Mouse (Mus musculus) embryonic facial prominence, embryonic 13.5 days (tissue): ENCODE measurements around the gene Col5a3. TPM values are rescaled to one million over a fixed set of nuclear protein-coding genes. Genes with fewer than 3 reads are reported as not detected.
A peak's percentile ranks its signal among the peaks of the same experiment; 100 is the strongest.
"Not testable (repeated sequence)": the region's sequence is repeated elsewhere in the genome, so short reads cannot be mapped to it uniquely, and the experiment has no call there.

Experiments
- ATAC-seq: fragments of 200-750 bp; cut with Nextera tagmentation; 2 replicates; pipeline ENCODE4 v1.8.0; 2017; ENCODE audit warnings: low read depth; ENCODE audit not compliant: insufficient number of reproducible peaks, insufficient read depth, low FRiP score, low TSS enrichment
- H3K27ac ChIP-seq: fragments of 300-500 bp; sonication (generic); 2 replicates; pipeline ENCODE4 v1.5.1; 2015; ENCODE audit warnings: moderate library complexity, mild to moderate bottlenecking, inconsistent platforms
- H3K27me3 ChIP-seq: fragments of 300-500 bp; sonication (generic); 2 replicates; pipeline ENCODE4 v1.6.1; 2015; ENCODE audit warnings: mild to moderate bottlenecking, inconsistent platforms
- H3K36me3 ChIP-seq: fragments of 300-500 bp; sonication (generic); 2 replicates; pipeline ENCODE4 v1.6.1; 2015; ENCODE audit warnings: mild to moderate bottlenecking, inconsistent platforms
- H3K4me1 ChIP-seq: fragments of 300-500 bp; sonication (generic); 2 replicates; pipeline ENCODE4 v1.6.1; 2015; ENCODE audit warnings: inconsistent platforms
- H3K4me2 ChIP-seq: fragments of 300-500 bp; sonication (generic); 2 replicates; pipeline ENCODE4 v1.6.1; 2015; ENCODE audit warnings: moderate library complexity, mild to moderate bottlenecking, inconsistent platforms
- H3K4me3 ChIP-seq: fragments of 300-500 bp; sonication (generic); 2 replicates; pipeline ENCODE4 v1.5.1; 2015; ENCODE audit warnings: mild to moderate bottlenecking, inconsistent platforms
- H3K9ac ChIP-seq: fragments of 300-500 bp; sonication (generic); 2 replicates; pipeline ENCODE4 v1.6.1; 2015; ENCODE audit warnings: mild to moderate bottlenecking, inconsistent platforms
- H3K9me3 ChIP-seq: fragments of 300-500 bp; sonication (generic); 2 replicates; pipeline ENCODE4 v1.6.1; 2016; ENCODE audit warnings: inconsistent platforms
- WGBS: fragments of 180-500 bp; shearing (Covaris S2); methylation state at CpG from one replicate; pipeline ENCODE4 v1.1.7; 2015; ENCODE audit warnings: mixed read lengths; 5-methylcytosine and 5-hydroxymethylcytosine counted together
- polyA plus RNA-seq: library from polyadenylated mRNA; unstranded; fragments of >200 nt; fragmentation: Nextera tagmentation; extraction: Ambion mirVana; gene quantifications from 2 replicates; pipeline ENCODE4 v1.2.1, GENCODE M21; 2015

Gene Col5a3
- 0.72 and 0.80 TPM in 2 replicates for polyA plus RNA-seq

DNA sequence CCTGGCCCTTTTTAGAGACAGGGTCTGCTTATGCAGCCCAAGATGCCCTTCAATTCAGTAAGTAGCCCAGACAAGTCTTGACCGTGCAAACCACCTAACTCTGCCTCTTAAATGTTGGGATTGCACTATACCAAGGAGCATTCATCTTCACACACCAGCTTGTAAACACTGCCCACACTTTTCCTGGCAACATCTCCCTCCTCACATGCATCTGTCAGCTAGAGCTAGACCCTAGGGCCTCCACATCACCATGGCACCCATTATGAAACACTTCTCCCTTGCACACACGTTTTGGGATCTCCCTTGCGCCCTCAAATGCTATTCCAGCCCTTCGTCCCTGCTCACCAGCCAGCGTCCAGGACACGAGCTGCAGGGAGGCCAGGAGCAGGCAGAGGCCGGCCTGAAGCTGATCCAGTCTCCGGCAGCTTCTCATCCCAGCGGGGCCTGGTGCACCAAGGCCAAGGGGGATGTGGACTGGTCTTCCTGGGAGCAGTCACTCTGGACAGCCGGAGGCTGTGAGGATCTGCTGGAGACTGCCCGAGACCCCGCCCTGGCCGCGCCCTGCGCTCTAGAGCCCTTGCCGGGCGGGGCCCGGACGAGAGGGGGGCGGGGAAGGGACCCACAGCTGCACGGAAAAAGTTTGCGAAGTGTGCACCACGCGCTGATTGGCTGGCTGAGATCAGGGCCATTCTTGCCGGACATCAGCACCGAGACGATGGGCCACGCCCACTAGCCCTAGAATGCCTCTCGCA is at the start of gene Col5a3:
TSS of gene Col5a3 (minus strand) at position 547 of the 752 bp plus-strand sequence.
- H3K4me3 ChIP-seq = peak within 1 kb of the TSS; percentile 15; the same call in 1 of the 2 replicates
- no peaks in the 10 kb centered on the region for H3K36me3 ChIP-seq
- peak within 1 kb of the TSS; percentile 17; the same call in 1 of the 2 replicates for H3K9ac ChIP-seq
- peaks cover 29% of the 10 kb centered on the region for H3K27me3 ChIP-seq
- H3K27ac ChIP-seq = no peak within 1 kb of the TSS
- H3K4me2 ChIP-seq = peak within 1 kb of the TSS; percentile 50
- WGBS = 5% methylated on average over 29 of the region's 29 CpGs
- no peak for ATAC-seq
- H3K9me3 ChIP-seq = no peaks in the 10 kb centered on the region
- peaks cover 14% of the 10 kb centered on the region for H3K4me1 ChIP-seq

DNA sequence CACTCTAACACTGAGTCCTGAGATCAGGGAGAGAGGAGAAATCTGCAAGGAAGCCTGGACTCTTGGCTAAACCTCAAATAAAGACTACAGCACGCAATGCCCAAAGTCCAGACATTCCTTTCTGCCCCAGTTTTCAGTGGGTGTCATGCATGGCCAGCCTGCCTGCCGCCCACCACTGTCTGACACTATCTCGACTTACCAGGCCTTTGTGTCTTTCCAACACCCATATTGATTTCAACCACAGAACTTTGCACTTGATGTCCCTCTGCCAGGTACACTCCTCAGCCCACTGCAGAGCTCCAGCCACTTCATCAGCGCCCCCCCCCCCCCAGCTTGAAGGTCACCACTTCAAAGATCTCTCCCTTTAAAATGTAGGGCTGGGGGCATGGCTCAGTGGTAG is 47.4 kb upstream of the Col5a3 start:
- WGBS = 57% methylated on average over 4 of the region's 4 CpGs
- Histone ChIP-seq H3K27me3 (peaks cover 5% of the 10 kb centered on the region), H3K9me3 (no peaks in the 10 kb centered on the region), H3K4me2 (no peak overlapping the region), H3K36me3 (no peaks in the 10 kb centered on the region), H3K27ac (no peak overlapping the region), H3K4me3 (no peak overlapping the region), H3K9ac (no peak overlapping the region), H3K4me1 (no peaks in the 10 kb centered on the region)
- ATAC-seq = no peak

DNA sequence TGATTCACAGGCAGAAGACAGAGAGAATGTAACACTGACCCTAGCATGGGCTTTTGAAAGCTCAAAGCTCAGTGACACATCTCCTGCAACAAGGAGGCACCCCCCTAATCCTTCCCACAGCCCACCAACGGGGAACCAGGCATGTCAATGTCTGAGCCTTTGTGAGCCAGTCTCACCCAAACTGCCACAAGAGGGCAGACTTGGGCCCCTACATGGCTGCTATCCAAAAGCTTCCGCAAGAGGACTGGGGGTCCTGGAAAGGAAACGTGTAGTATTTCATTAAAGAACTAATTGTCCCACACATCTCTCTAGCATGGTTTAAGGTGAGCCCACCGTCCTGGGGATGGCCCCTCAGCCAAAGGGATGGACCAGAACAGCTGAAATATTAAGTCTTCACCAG is 47.0 kb upstream of the Col5a3 start:
- H3K9ac ChIP-seq = no peak overlapping the region

DNA sequence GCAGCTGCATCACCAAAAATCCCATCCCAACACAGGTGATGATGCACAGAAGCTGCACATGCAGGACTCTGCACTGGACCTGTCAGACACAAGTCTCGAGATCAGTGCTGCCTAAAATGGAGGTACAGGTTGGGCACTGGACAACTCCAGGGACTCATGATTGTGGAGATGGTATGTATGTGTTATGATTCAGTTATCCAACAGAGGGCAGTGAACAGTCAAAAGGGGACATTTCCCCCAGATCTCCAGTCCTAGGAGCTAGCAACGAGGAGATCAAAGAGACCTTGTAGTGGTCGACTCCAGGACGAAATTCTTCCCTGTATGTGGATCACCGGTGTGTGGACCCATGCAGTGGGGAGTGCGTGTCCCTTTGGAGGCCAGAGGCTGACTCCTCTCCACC is 45.1 kb upstream of the Col5a3 start:
- no peaks in the 10 kb centered on the region for H3K36me3 ChIP-seq
- WGBS = 49% methylated on average over 6 of the region's 6 CpGs
- no peak overlapping the region for H3K27ac ChIP-seq
- no peaks in the 10 kb centered on the region for H3K27me3 ChIP-seq
- no peaks in the 10 kb centered on the region for H3K9me3 ChIP-seq
- H3K4me3 ChIP-seq = no peak overlapping the region
- no peaks in the 10 kb centered on the region for H3K4me1 ChIP-seq
- ATAC-seq = no peak
- no peak overlapping the region for H3K9ac ChIP-seq
- H3K4me2 ChIP-seq = no peak overlapping the region

More for the DNA sequence above, 47.0 kb upstream of the Col5a3 start:
- no peak overlapping the region for H3K27ac ChIP-seq
- H3K27me3 ChIP-seq = peaks cover 1% of the 10 kb centered on the region; the same call in 1 of the 2 replicates
- H3K9me3 ChIP-seq = no peaks in the 10 kb centered on the region
- 11% methylated on average over 4 of the region's 4 CpGs for WGBS
- no peak overlapping the region for H3K4me3 ChIP-seq
- no peaks in the 10 kb centered on the region for H3K4me1 ChIP-seq
- H3K36me3 ChIP-seq = no peaks in the 10 kb centered on the region
- no peak for ATAC-seq
- no peak overlapping the region for H3K4me2 ChIP-seq

DNA sequence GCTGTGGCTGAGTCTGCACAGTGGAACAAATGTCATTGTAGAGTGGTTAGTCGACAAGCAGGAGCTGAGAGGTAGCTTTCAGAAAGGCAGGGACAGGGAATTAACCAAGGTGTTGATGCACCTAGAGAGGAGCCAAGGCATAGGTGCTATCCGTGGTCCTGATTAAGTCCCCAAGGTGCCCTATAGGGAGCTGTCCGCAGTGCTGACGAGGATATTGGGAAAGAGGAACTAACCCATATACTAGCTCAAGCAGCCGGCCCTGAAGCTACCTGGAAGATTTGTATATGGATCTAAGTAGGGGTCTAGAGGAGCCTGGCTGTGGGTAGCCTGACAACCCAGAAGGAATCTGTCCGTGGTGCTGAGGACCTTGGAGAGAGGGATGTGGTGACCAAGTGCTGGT is 42.3 kb upstream of the Col5a3 start:
- 8% methylated on average over 6 of the region's 6 CpGs for WGBS
- H3K27me3 ChIP-seq = 0 out of 2 replicates have a peak, but pooled peaks cover 4% of the 10 kb centered on the region
- H3K4me1 ChIP-seq = no peaks in the 10 kb centered on the region
- no peak for ATAC-seq
- H3K36me3 ChIP-seq = no peaks in the 10 kb centered on the region
- no peak overlapping the region for H3K4me2 ChIP-seq
- no peak overlapping the region for H3K9ac ChIP-seq
- no peak overlapping the region for H3K27ac ChIP-seq
- no peak overlapping the region for H3K4me3 ChIP-seq
- no peaks in the 10 kb centered on the region for H3K9me3 ChIP-seq

DNA sequence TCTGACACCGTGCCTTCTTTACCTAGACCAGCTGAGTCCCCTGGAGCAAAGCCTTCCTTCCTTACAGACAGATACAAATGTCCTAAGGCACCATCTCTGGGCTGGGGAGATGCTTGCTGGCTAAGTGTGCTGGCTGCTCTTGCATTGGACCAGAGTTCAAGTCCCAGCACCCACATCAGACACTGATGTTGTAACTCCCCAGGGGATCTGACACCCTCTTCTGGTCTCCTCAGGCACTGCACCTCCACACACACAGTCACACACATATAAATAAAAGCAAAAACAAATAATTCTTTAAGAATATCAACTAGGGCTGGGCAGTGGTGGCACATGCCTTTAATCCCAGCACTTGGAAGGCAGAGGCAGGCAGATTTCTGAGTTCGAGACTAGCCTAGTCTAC is 35.3 kb upstream of the Col5a3 start:
- H3K9ac ChIP-seq = no peak overlapping the region
- ATAC-seq = no peak
- no peak overlapping the region for H3K4me2 ChIP-seq
- 82% methylated on average over 2 of the region's 2 CpGs for WGBS
- 0 out of 2 replicates have a peak, but pooled peaks cover 8% of the 10 kb centered on the region for H3K27me3 ChIP-seq
- no peak overlapping the region for H3K4me3 ChIP-seq
- H3K27ac ChIP-seq = no peak overlapping the region
- no peaks in the 10 kb centered on the region for H3K36me3 ChIP-seq
- no peaks in the 10 kb centered on the region for H3K4me1 ChIP-seq
- no peaks in the 10 kb centered on the region for H3K9me3 ChIP-seq

DNA sequence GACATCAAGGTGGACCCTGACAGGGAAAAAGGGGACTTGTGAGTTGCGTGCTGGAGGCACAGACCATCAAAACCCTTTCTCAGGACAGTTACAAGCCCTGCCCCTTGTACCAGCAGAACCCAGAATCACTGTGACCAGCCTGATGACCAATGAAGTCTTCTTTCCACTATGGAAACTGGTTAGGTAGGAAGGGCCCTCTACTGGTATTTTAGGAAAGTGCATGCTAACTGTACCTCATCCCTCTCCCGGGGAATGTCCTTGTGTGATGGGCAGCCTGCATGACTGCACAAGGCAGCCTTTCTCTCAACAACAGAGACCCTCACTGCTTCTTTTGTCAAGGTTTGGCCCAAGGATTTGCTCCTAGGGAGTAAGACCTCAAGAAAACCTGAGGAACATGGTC is 27.8 kb upstream of the Col5a3 start:
- Histone ChIP-seq H3K27me3 (0 out of 2 replicates have a peak, but pooled peaks cover 4% of the 10 kb centered on the region), H3K4me2 (no peak overlapping the region), H3K4me1 (no peaks in the 10 kb centered on the region), H3K4me3 (no peak overlapping the region), H3K27ac (no peak overlapping the region), H3K36me3 (no peaks in the 10 kb centered on the region), H3K9me3 (0 out of 2 replicates have a peak, but pooled peaks cover 2% of the 10 kb centered on the region), H3K9ac (no peak overlapping the region)
- ATAC-seq = no peak
- 19% methylated on average over 2 of the region's 2 CpGs for WGBS

DNA sequence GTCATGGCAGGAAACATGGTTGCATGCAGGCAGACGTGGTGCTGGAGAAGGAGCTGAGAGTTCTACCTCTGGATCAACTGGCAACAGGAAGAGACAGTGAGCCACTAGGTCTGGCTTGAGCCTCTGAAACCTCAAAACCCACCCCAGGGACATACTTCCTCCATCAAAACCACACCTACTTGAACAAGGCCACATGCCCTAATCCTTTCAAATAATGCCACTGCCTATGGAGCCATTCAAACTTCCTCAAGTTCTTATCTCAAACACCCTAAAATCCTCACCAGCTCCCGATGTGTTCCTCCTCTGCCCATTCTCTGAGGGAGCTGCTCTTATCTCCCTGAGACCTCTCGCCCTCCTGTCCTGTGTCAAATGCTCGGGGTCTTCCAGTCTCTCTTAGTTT is 27.3 kb upstream of the Col5a3 start:
- Histone ChIP-seq H3K9ac (no peak overlapping the region), H3K4me2 (no peak overlapping the region), H3K4me1 (no peaks in the 10 kb centered on the region), H3K27ac (no peak overlapping the region), H3K36me3 (no peaks in the 10 kb centered on the region), H3K27me3 (0 out of 2 replicates have a peak, but pooled peaks cover 4% of the 10 kb centered on the region), H3K9me3 (0 out of 2 replicates have a peak, but pooled peaks cover 2% of the 10 kb centered on the region), H3K4me3 (no peak overlapping the region)
- 58% methylated on average over 4 of the region's 4 CpGs for WGBS
- ATAC-seq = no peak

DNA sequence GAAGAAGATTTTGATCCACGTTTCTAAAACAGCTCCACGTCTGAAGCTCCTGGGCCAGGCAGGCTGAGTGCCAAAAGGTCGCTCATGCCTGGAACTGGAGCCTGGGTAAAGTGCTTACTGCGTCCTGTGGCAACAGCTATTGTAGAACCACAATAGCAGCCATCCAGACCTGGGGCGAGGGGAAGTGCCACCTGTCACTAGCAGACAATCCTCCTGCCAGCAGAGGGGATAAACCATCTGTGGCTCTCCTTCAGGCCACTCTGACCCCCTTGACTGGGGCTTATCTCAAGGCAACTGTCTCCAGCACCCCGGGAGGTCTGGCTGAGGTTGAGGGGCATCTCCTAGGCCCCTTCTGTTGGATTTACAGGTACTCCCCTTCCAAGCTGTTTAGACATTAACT is 24.1 kb upstream of the Col5a3 start:
- ATAC-seq = no peak
- Histone ChIP-seq H3K4me1 (no peaks in the 10 kb centered on the region), H3K27me3 (peaks cover 3% of the 10 kb centered on the region; the same call in 1 of the 2 replicates), H3K27ac (no peak overlapping the region), H3K36me3 (no peaks in the 10 kb centered on the region), H3K4me3 (no peak overlapping the region), H3K9me3 (0 out of 2 replicates have a peak, but pooled peaks cover 2% of the 10 kb centered on the region), H3K4me2 (no peak overlapping the region), H3K9ac (no peak overlapping the region)
- 56% methylated on average over 6 of the region's 6 CpGs for WGBS

DNA sequence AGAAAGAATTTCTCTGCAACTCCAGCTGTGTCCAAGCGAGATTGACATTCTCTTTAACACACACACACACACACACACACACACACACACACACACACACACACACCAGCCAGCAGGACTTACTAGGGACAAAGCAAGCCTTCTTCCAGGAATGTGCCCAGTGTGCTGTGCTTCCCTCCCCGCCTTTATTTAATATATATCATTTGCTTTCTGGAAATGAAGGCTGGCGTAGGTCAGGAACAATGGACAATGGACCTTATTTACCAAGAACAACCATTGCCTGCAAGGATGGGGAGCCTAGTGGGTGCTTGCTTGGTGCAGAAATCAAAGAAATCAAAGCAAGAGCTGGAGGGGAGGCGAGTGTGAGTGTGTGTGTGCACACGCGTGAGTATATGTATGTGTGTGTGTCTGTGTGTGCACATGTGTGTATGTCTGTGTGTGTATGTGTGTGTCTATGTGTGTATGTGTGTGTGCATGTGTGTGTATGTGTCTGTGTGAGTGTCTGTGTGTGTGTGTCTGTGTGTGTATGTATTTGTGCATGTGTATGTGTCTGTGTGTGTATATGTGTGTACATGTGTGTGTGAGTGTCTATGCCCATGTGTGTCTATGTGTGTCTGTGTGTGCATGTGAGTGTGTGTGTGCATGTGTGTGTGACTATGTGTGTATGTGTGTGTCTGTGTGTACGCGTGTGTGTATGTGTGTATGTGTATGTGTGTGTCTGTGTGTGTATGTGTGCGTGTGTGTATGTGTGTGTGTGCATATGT is 22.5 kb upstream of the Col5a3 start:
- Histone ChIP-seq H3K27ac (no peak overlapping the region), H3K4me2 (no peak overlapping the region), H3K4me3 (no peak overlapping the region), H3K9me3 (0 out of 2 replicates have a peak, but pooled peaks cover 2% of the 10 kb centered on the region), H3K4me1 (no peaks in the 10 kb centered on the region), H3K27me3 (peaks cover 7% of the 10 kb centered on the region; the same call in 1 of the 2 replicates), H3K9ac (no peak overlapping the region), H3K36me3 (no peaks in the 10 kb centered on the region)
- ATAC-seq = no peak
- 67% methylated on average over 9 of the region's 9 CpGs for WGBS

DNA sequence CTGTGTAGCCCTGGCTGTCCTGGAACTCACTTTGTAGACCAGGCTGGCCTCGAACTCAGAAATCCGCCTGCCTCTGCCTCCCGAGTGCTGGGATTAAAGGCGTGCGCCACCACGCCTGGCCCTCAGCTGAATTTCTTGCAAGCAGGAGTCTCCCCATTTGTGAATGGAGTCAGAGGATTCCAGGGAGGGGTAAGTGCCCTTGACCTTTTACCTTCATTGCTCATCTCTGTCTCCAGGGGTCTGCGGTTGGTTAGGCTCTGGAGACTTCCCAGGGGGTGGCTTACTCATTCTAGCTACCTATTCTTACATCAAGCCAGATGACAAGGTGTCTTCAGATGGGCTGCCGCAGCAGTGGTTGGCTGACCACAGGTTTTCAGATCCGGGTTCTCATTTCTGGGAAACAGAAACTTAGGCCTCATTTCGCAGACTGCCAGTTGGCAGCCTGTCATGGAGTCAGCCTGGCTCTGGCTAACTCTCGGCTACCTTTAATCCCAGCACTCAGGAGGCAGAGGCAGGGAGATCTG is 20.6 kb upstream of the Col5a3 start:
- WGBS = 86% methylated on average over 11 of the region's 11 CpGs
- not testable (repeated sequence) for H3K4me2 ChIP-seq, H3K4me3 ChIP-seq, H3K4me1 ChIP-seq, H3K27me3 ChIP-seq, H3K9me3 ChIP-seq, H3K27ac ChIP-seq, H3K36me3 ChIP-seq, H3K9ac ChIP-seq, ATAC-seq
